Mouse (Mus musculus): ENCODE measurements around the gene Timm10.

GRCm38 (mm10) chr2:84843654-84844053 lies 16.9 kb downstream of the Timm10 start:
- TF ChIP-seq POLR2A (IDR thresholded peaks at IDR 0.05; ENCODE audit: extremely low read depth, insufficient read depth, low read length) (no peak), CTCF (IDR thresholded peaks at IDR 0.05; ENCODE audit: extremely low read depth, insufficient read depth, low read length) (no peak)

Measured in cortical plate, adult 2 months (tissue).